Mouse (Mus musculus): ENCODE results near the gene Col12a1.
A peak's percentile ranks its signal among the peaks of the same experiment; 100 is the strongest.
"Not testable (repeated sequence)": the region's sequence is repeated elsewhere in the genome, so short reads cannot be mapped to it uniquely, and the experiment has no call there.

Col12a1 gene

DNA sequence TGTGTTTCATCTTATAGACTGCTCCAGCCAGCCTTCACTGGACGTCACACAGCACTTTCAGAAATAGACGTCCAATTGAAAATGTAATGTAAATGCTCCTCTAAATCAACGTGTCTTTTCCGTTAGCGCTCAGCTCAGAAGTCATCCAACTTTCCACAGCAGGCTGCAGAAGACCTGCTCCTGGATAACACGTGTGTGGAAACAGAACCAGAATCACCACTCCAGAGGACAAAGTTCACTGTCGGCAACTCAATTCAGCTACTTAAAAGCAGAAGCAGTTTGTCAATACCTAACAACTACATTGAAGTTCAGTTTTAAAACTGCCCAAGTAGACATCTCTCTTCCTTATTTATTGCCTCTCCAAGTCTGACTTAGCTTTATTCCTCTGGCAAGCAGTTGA is 29.3 kb downstream of the Col12a1 start:
- DNase-seq: no peak

DNA sequence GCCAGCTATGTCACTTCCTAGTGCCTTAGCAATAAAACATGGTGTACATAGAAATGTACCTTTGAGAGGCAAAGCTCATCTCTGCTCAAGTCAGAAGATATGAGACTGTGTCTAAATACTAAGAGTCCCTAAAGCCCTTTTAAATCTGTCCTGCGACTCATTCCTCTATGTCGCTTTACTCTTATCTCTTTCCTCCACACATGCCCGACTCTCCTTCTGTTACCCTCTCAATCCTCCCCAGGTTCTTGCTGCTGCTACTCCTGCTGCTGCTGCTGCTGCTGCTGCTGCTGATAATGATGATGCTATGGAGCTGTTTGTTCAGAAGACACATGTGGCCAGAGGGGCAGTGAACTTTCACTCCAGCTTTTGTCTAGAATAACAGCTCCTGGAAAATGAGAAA is 31.4 kb downstream of the Col12a1 start:
- no peak for DNase-seq

DNA sequence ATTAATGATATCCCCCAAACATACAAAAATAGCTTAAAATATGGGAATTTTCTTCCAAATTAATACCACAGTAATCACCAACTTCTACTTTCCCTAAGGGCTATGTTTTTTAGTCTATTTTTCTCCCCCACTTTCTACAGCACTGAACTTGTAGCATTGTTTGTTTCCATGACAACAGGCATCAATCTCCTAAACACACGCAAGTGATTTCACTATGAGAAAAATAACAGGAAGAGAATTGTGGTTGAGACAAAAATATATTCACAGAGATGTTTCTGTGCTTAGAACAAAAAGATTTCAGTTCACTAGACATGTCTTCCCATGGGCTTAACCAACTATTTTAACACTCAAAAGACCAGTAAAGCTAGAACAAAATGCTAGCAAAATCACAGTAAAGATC is 32.6 kb downstream of the Col12a1 start:
- DNase-seq: no peak

DNA sequence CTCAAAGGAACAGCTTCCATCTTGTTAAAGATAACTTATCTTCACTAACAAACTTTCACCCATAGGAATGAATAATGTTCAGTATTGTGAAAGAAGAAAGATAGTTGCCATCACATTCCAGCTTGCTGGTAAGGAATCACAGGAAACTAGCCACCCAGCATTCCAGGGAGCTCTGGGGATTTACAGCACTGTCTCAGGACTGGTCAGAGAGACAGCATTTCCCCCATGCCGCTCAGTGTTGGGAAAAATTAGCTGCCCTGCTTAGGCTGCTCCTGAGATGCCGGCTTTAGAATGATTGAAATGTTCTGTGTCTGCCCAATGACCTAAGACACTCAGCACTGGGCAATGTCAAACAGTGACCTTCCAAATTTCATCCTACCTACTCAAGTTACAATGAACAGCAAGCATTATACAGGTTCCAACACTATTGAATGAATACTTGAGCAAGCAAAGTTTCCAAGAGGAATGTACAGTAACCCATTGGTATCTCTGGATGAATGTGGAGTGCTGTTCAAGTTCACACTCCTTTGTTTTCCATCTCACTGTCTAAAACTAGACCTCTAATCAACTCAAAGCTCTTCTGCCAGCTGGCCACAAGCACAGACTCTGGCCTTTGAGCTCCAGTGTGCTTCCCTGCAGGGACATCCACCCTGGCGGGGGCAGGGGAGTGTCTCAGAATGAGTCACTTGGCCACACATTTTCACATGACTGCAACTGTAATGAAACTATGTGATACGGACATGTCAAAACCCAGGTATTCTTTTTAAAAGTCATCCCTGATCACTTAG is 38.0 kb downstream of the Col12a1 start:
- peak; percentile 7 to 39 for DNase-seq

DNA sequence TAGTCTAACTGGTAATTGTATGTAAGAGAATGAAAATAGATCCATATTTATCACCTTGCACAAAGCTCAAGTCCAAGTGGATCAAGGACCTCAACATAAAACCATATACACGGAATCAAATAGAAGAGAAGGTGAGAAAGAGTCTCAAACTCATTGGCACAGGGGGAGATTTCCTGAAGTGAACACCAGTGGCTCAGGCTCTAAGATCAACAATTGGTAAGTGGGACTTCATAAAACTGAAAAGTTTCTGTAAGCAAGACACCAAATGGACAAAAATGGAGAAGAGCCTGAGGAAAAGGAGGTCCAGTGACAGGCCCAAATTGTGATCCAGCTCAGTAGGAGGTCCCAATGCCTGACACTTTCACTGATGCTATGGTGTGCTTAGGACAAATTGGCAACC is 49.8 kb downstream of the Col12a1 start:
- not testable (repeated sequence) for DNase-seq

DNA sequence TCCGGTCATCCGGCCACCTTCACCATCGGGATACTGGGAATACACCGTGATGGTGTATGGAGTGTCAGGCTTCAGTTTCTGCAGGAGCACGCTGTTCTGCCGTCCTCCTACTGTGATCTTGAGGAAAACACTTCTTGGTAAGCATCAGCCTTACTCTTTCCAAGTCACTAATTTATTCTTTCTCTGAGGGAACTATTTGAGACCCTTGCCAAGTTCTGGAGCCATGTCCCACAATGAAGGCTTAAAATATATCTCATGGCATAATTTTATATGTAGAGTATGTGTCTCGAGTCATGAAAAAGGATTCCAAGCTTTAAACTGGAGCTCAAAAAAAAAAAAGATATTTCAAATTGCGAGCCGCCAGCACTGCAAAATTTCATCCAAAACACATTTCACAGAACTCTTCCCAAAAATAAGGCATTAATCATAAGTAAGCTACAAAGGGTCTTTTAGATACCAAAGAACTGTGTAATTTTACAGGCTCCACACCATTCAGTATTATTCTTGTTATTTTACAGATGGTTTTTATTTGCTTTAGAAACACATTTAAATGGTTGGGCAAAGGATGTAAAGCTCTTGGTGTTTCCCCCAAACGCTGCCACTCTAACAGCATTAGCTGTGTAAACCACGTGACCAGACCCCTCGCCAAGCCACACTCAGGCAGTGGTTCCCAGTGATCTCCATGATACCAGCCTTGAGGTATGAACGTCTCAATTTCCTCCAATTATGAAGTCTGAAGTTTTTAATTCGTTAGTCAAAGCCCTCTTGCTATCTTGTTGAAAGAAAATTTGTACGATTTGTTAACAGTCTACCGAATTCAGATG is 65.1 kb downstream of the Col12a1 start:
- DNase-seq: no peak

DNA sequence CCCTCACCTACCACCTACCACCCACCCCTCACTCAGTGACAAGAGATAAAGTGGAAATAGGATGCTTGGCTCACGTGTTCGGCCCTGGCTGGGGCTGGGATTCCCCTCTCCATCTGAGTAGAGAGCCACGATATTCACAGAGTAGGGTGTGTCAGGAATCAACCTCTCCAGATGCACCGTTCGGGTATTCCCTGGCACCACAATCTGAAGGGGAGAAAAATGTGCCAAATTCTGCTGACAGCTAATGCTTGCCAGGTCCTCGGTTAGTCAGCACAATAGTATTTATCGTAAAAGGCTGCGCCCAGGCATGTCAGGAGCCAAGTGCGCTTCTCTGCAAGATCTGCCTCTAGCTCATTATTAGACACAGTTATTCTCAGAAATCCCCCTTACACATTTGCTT is 70.0 kb downstream of the Col12a1 start:
- DNase-seq: peak; percentile 6 to 7

DNA sequence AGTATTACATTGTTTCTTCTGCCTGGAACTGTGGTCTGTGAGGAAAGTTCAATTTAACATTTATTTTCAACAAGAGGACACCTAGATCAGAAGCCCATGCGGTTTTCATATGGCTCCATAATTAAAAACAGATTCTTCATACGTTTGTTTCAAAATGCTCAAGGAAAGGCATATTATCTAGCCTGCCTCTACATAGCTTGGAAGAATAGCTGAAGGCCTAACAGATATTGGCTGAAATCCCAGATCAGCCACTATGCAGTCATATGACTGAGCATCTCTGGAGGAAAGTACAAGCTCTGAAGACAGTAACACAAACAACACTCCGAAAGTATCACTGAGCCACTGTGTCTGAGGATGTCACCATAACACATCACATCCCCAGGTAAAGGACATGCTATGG is 72.9 kb downstream of the Col12a1 start:
- DNase-seq: no peak

DNA sequence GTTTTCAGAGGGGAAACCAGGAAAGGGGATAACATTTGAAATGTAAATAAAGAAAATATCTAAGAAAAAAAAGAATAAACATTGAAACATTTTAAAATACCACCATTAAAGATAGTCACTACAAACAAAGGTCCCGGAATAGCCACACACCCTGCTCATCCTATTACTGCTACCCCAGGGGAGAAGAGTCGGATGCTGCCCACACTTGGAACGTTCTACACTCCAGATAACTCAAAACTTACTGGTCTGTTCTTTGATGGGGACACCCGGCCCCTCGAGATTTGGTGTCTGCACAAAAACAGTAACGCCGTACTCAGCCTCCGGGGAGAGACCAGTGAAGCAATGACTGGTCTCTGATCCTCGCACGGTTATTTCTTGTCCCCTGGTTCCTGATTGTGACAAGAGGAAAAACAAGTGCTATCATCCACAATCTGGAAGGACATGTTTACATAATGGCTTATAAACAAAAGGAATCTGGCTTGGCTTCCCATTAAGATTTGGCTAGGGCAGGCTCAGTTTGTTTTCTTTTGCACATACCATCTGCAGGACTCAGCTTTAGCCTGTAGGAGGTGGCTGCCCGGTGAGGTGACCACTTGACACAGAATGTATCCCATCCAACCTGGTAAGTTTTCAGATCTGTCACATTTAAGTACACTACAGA is 79.1 kb downstream of the Col12a1 start:
- no peak for DNase-seq

DNA sequence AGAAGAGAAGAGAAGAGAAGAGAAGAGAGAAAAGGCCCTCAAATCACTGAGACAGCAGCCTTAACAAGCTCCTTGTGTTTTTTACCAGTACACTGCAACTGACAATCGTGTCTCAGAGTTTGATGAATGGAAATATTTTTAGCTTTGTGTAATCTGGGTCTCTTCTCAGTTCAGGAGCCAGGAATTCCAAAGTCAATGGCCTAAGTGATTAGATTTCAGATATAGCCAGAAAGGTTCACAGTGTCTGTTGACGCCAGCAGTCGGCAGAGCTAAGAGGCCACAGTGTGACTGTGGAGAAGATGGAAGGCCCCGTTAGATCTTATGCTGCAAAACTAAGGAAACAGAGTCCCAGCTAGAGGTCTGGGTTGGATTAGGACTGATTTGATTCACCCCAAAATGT is 80.8 kb downstream of the Col12a1 start:
- DNase-seq: no peak

DNA sequence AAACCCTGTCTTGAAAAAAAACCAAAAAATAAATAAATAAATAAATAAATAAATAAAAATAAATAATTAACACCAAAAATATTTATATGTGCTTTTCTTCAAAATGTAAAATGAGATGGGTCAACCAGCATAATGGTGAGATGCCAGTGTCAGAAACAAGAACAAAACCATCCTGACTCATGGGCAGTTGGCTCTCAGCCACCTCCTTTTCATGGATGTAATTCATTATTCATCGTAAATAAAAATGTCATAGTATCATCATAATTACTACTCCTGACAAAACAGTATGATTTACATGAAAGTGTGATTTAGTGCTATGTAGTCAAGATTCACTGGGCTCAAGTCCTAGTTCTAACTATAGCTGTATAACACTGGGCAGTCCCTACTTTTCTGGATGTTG is 84.6 kb downstream of the Col12a1 start:
- DNase-seq: no peak

DNA sequence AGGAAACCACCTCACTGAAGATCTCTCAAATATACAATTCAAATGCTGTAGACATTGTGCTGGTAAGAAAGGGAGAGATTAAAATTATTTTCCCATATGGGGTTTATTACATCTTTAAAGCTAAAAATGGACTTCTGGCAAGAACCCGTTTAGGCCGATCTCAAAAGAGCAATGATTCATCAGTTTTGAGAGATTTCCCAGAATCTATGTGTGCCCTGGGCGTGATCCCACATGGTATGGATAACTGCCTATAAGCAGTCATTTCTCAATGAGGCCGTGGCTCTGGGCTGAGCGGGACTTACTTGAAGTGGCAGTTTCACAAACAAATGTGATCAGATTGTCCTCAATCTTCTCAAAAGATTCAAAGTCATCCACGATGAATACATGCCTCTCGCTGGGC is 87.4 kb downstream of the Col12a1 start:
- no peak for DNase-seq

DNA sequence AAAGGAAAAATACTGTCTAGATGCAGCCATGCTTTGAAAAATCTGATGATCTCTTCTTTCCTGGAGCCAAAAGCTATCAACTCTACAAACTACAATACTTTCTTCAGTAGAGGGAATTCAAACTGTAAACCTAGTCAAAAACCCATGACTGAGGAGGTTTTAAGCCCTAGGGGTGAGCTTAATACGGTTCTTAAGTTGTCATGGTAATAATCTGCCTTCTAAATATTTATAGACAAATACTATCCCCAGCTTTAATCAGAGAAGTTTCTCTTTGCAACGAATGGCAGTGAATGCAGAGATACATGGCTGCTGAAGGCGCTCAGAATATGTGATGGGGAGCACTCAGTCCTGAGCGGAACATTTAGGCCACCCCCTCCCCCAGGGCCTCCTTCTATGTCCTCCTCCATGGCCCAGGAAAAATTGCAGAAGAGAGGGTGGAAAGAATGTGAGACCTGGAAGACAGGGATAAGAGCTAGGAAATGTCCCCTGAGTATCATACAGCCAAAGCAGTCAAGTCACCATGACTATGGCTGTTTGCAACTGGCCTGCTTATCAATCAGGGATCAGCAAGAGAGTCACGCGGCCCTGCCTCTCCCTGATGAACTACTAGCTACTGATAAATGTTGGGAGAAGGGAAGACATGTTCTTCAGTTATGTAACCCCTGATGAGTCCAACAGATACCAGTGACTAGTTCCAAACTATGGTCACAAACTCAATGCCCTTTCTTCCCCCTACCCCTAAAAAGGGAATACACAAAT is 99.6 kb downstream of the Col12a1 start:
- no peak for DNase-seq

DNA sequence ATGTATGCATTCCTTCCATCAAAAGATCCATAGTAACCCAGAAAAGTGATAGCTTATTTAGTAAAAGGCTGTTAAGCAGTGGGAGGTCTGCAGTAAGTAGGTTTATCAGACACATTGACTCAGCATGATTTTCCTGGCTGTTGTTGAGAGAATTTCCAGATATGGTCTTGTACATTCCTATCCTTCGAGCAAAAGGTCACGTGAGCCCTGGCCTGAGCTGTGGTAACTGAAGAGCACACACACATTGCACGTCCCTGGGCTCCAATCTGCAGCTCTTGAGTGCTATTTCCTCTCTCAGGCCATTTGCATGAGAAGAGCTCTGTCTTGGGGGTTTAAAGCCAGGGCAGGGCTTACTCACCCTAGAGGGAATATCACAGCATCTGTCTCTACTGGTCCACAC is 101.3 kb downstream of the Col12a1 start:
- DNase-seq: no peak

DNA sequence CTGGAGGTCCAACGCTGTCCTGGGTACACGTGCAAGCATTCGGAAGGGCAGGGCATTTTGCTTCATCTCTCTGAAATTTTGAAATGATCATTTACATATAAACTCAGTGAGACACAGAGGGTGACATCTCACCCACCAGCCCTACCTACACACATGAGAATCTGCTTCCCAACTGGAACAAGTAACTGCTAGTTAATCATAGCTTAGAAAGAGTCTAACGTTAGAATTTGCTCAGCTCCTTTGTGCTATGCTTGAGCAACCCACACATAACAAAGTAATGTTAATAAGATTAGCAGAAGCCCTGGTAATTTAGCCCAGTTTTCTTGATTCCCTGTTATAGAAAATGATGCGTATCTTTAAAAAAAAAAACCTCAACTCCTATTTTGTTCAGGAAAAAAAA is 102.6 kb downstream of the Col12a1 start:
- DNase-seq: no peak

DNA sequence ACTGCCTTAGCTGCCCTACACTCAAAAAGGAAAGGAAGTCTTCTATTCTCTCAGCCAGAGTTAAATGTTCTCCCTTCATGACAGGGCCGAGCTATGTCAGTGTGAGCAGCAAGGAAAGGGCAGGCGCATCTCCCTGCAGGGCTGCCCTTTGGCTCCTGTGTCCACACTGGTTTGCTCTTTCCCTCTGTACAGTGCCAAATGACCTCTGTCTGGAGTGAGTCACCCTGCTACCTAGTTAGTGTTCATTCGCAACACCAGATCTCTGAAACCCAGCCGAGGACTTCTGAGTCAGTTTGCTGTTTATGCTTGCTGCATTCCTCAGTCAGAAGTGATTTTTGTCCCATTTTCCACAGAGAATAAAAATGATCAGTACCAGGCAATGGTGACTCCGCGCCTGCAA is 108.3 kb downstream of the Col12a1 start:
- no peak for DNase-seq

DNA sequence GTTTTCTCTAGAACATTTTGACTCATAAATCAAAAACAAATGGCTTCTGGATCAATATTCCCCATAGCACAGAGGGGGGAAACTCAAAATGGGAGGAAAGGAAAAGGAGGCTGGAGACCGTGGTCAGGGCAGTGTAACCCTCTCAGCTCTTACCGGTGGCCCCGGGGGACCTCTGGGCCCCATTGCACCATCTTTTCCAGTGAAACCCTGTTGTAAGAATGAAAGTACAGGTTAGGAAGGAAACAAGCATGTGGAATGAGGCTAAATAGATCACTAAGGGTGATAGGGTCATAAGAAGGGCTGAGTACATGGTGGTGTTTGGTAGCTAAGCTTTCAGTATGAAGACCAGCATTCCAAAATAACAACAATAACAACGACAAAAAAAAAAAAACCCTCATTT is 109.0 kb downstream of the Col12a1 start:
- DNase-seq: no peak

DNA sequence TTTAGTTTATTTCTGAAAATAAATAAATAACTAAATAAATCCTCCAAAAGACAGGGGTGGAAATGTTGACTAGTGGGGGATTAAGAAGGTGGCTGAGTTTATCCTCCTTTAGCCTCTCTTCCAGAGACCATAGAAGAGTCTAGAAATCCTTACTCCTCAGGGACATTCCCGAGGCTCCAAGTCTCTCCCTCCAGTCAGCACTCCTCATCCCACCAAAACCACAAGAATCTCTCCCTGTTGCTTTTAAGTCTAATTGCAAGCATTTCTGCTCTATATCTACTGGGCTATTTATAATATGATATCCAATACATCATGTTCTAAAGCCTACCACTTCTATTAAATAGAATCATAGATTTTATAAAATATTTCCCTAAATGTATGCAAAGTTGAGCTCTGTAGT is 109.8 kb downstream of the Col12a1 start:
- no peak for DNase-seq

DNA sequence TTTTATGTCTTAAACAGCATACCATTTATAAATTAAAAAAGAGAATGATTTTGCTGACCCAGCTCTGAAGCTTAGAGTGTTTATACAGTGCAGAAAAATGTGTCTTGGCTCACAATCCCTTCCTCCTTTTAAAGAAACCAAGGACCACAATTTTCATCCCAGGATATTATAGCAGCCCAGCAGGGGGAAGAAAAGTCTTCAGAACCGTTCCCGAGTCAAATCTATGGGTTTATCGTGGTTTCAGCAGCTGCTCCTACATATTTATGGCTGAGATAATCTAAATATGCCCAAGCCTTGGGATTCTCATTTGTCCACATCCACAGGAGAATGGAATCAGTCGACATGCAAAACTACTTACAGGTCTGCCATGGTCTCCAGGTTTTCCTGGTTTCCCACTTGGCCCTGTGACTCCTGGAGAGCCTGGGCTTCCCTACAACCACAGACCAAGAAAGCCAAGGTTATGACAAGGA is 110.5 kb downstream of the Col12a1 start:
- DNase-seq: no peak

DNA sequence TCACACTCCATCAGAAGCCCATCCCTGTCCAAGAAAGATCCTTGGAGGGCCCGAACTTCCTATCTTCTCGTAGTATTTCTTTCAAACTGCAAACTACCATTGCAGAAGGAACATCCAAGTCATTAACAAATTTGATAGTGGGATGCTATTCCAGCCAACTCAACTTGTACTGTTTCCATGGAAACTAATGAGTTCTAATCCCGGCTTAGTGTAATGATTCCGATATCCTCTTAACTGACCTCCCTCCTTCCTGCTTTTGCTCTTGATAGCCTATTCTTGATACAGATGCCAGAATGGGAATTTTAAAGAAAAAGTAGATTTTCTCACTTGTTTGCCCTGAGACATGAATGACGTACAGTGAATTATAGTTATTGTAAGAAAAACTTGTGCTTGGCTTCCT is 112.5 kb downstream of the Col12a1 start:
- DNase-seq: no peak

DNA sequence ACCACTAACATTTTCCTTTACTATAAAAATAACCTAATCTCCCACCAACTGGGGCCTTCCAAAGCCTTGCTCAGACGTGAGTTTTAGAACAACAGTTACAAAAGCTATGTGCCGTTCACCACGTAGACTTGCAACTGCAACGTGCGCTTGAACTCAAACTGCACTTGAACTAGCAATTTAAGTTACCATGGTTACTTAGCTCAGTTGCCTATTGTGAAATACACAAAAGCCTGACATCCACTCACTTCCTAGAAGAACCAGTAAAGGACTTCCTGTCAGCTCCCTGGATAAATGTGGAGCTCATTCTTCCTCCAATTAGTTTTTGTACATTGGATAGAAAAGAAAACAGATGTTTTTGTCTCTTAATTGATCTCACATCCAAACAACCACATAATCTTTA is 112.9 kb downstream of the Col12a1 start:
- no peak for DNase-seq

DNA sequence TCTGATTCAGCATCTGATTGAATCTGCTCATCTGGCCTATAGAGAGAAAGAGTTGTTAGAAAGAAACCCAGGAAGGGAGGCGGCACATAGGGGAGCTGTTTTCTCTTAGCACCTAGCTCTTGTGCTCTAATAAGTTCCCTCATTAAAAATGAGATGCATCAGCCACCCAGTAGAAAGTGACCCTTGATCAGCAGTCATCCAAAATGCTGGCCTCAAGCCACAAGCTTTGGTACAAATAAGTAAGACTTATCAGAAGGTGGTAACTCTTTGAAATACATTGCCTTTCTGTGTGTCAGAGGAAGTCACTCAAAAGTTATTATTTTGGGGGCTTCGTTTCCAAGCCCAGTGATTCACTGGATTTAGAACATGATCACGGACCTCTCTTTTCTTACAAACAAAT is 114.1 kb downstream of the Col12a1 start:
- DNase-seq: no peak

DNA sequence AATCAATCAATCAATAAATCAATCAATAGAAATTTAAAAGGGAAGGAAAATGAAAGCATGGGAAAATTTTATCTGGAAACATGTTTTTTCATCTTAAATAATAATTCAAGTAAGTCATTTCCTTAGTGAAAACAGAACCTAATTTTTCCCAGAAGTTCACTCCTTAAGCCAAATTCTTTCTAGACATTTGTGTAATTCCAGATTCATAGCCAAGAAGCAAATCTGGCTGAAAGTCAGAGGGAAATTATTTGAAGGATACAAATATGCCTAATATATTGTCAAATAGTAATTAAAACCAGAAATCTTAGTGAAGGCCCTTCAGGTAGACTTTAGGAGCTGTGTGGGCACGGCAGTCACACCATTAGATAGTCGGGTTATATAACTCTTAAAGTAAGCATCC is 115.2 kb downstream of the Col12a1 start:
- no peak for DNase-seq
